Mouse (Mus musculus) stomach, postnatal 0 days (tissue): ENCODE results near the gene Lhx8.

Experiments
- CTCF ChIP-seq: IDR thresholded peaks from 2 replicates; pipeline ENCODE4 v1.5.1; 2016; ENCODE audit warnings: antibody characterized with exemption, low read depth, mild to moderate bottlenecking, moderate library complexity
- EP300 ChIP-seq: optimal IDR thresholded peaks from 2 replicates; pipeline ENCODE3; 2016; ENCODE audit warnings: antibody characterized with exemption

- no peak for TF ChIP-seq CTCF
- TF ChIP-seq EP300 = no peak
Measured at GRCm38 (mm10) chr3:154329323-154330180, 907 bp downstream of the Lhx8 start.
